Mouse (Mus musculus): ENCODE measurements at regions not wholly inside any gene's neighbourhood (a gene's known extent, or its start where the extent isn't known, plus 50 kb on each side); places are given as distances from the start of the nearest gene placed in this dataset.

DNA sequence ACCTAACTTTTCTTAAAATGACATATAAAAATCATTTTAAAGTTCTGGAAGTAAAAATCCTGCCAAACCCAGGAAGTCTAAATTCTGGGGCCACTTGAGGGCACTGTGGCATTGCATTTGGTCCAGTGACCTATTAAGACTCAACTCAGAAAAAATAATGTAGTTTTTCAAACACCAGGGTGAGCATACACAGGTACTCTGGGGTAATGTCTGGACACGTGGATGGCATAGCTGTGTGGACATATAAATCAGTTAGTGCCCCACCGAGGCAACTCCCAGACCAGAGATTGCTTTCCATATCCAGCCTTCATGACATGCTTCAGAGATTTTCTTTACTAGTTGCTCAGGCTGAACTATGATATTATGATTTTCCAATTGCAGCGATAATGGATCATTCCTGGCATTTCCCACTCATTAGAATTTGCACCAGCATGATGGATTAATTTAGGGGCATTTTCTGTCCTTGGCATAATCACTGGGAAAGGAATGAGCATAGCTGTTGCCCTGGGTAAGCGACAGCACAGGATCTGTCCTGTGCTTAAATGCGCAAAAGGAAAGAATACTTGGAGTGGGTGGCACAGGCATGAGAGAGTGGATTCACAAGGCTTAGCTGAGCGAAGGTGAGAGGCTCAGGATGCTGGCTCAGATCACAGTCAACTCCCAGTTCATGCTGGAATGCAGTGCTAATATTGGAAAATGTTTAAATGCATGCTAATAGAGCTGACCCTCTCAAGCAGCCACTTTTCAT lies 1526.6 kb upstream of the Cdh8 start:
- no peak for DNase-seq (ENCODE audit: extremely low read depth, low read depth)

DNA sequence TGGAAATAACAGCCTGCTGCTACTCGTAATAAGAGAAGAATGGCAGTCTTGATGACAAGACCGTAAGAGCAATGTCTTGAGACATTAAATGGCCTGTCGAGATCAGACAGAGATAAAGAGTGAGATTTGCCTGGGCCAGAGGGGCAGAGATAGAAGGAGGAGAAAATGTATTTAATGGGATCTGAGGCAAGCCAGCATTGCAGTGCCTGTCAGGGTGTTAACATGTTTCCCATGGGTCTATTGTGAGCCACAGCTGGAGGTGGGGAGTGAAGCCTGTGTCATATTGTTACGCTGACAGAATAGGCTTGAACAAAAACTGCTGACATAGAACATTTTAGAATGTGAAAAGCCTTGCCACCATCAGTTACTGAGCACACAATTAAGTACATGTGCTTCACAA lies 1523.3 kb upstream of the Cdh8 start:
- DNase-seq (ENCODE audit: extremely low read depth, low read depth): no peak

DNA sequence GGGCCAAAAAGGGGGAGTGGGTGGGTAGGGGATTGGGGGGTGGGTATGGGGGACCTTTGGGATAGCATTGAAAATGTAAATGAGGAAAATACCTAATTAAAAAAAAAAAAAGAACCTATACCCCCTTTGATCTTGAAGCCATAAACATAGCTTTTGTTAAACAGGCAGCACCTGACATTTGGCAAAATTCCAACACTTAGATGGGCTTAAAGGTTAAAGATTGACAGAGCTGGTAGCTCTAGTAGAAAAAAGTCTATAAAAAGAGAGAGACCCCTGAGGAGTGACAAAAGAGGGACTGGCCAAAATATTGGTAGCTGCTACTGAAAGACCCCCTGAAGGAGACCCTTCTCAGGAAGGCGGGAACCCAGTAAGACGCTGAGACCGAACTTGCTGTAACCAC lies 1474.0 kb upstream of the Cdh8 start:
- no peak for DNase-seq (ENCODE audit: extremely low read depth, low read depth)

DNA sequence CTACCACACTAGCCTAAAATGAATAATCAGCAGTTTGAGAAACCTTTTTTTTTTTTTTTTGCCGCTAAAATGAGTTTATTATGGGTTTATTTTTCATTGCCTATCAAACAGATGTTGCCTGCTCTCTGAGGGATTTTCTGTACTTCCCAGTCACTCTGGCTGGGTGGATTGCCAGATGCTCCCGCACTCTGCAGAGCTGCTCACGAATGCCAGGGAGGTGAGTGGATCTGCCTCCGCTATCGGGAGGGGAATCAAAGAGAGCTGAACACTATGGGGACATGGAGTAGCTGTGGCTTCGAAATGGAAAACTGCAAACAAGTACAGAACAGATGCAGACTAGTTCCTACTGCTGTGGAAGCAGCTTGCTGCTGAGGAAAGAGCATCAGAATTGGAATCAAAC lies 1449.4 kb upstream of the Cdh8 start:
- DNase-seq (ENCODE audit: extremely low read depth, low read depth): no peak

DNA sequence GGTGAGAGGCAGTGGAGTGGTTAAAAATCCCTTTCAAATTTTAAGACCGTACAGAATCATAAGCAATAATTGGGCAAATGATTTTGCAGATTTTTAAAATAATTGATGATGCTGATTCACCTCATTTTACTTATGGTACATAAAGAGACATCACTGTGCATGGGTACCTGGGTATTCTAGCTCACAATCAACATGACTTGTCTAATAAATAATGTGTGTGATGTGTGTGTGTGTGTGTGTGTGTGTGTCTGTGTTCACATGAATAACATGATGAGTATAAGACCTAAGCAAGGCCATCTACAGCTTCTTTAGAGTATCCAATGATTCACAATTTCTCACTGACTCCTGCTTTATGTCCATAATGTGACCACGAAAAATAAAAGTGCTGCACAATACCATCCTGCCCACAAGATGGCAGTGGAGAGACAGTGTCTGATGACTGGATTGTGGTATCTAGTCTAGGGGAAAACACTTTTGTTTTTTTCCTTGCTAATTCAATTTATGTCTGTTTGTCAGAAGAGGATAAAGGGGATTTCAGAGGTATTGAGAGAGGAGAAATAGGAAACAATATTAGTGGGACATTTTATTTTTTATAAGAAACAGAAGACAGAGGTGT lies 1434.7 kb upstream of the Cdh8 start:
- peak; percentile 10 for DNase-seq (ENCODE audit: extremely low read depth, low read depth)

All from MEL-GATA-1-ER (cell line).